Mouse (Mus musculus) midbrain, embryonic 12.5 days (tissue): ENCODE data around the gene Mtg1. TPM values are rescaled to one million over a fixed set of nuclear protein-coding genes. Genes with fewer than 3 reads are reported as not detected.
"Not testable (repeated sequence)": the region's sequence is repeated elsewhere in the genome, so short reads cannot be mapped to it uniquely, and the experiment has no call there.

ENCODE experiments used
- ATAC-seq: fragments of 200-750 bp; cut with Nextera tagmentation; 2 replicates; pipeline ENCODE4 v1.8.0; 2017; ENCODE audit warnings: low read depth, moderate TSS enrichment, moderate library complexity; ENCODE audit not compliant: low FRiP score
- H3K27ac ChIP-seq: fragments of 300-500 bp; sonication (generic); replicated peaks from 2 replicates; pipeline ENCODE4 v1.5.1; 2016; ENCODE audit warnings: mild to moderate bottlenecking
- H3K27me3 ChIP-seq: fragments of 300-500 bp; sonication (generic); 2 replicates; pipeline ENCODE4 v1.6.1; 2016; ENCODE audit warnings: mild to moderate bottlenecking
- H3K36me3 ChIP-seq: fragments of 300-500 bp; sonication (generic); 2 replicates; pipeline ENCODE4 v1.6.1; 2016
- H3K4me1 ChIP-seq: fragments of 300-500 bp; sonication (generic); 2 replicates; pipeline ENCODE4 v1.6.1; 2016
- H3K4me2 ChIP-seq: fragments of 300-500 bp; sonication (generic); replicated peaks from 2 replicates; pipeline ENCODE4 v1.6.1; 2016; ENCODE audit warnings: mild to moderate bottlenecking, moderate library complexity
- H3K4me3 ChIP-seq: fragments of 300-500 bp; sonication (generic); 2 replicates; pipeline ENCODE4 v1.5.1; 2016; ENCODE audit warnings: mild to moderate bottlenecking
- H3K9ac ChIP-seq: fragments of 300-500 bp; sonication (generic); replicated peaks from 2 replicates; pipeline ENCODE4 v1.6.1; 2016; ENCODE audit warnings: mild to moderate bottlenecking, moderate library complexity
- H3K9me3 ChIP-seq: fragments of 300-500 bp; sonication (generic); 2 replicates; pipeline ENCODE4 v1.6.1; 2016; ENCODE audit warnings: mild to moderate bottlenecking
- WGBS: fragments of 180-500 bp; shearing (Covaris S2); methylation state at CpG from one replicate; pipeline ENCODE4 v1.1.7; 2016; 5-methylcytosine and 5-hydroxymethylcytosine counted together
- polyA plus RNA-seq: library from polyadenylated mRNA; unstranded; fragments of >200 nt; fragmentation: Nextera tagmentation; extraction: Ambion mirVana; gene quantifications from 2 replicates; pipeline ENCODE4 v1.2.1, GENCODE M21; 2016

Mtg1 gene
- polyA plus RNA-seq, 1 experiment from 2014 or later, result 28.8 TPM

- ATAC-seq, result peak; percentile 51
- Histone ChIP-seq H3K36me3 (peaks cover 21% of the 10 kb centered on the region), H3K4me2 (peak within 1 kb of the TSS; percentile 90), H3K27me3 (no peaks in the 10 kb centered on the region), H3K4me1 (peaks cover 6% of the 10 kb centered on the region), H3K9me3 (no peaks in the 10 kb centered on the region), H3K27ac (peak within 1 kb of the TSS; percentile 64), H3K4me3 (peak within 1 kb of the TSS; percentile 66), H3K9ac (peak within 1 kb of the TSS; percentile 80)
- WGBS, result 4% methylated on average over 23 of the region's 23 CpGs
These were observed 21.6 kb upstream of the Mtg1 start, which contains the start of gene Paox for GRCm38 (mm10) chr7:140115583-140116328. TSS of gene Paox (plus strand) at chr7:140115799.

DNA sequence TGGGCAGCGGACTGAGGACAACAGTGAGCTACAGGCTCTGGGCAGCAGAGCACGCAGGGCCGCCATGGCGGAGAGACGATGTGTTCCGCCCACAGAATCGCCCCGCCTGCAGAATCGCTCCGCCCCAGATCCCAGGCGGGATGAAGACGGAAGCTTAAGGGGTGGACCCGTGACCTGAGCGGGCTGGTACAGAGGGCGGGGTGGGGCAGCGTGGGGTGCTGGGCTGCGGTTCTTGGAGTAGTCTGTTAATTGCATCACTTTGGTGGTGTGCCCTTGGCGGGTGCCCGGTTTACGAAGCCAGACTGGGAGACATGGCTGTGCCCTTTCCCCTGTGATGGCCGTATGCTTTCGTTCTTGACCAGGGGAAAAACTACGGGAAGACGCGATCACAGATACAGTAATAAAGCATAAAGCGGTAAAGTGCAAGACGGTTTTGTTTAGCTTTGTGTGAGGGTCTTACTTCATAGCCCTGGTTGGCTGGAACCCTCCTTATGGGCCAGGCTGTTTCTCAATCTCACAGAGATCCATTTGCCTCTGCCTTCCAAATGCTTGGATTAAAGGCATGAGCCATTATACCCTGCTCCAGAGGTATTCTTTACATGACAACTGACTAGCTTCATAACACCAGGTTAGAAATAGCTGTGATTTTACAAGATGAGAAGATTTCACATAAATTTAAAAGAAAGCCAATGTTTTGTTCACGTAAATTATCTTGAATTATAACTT lies 20.9 kb upstream of the Mtg1 start, which contains the start of gene Echs1:
Gene Echs1 (minus strand): TSS at position 148 of the 726 bp plus-strand sequence.
- H3K27ac ChIP-seq, result peak within 1 kb of the TSS; percentile 64
- H3K36me3 ChIP-seq, result peaks cover 14% of the 10 kb centered on the region
- peak within 1 kb of the TSS; percentile 66 for H3K4me3 ChIP-seq
- peak; percentile 95 for ATAC-seq
- peak within 1 kb of the TSS; percentile 90 for H3K4me2 ChIP-seq
- 4% methylated on average over 28 of the region's 28 CpGs for WGBS
- peak within 1 kb of the TSS; percentile 80 for H3K9ac ChIP-seq
- no peaks in the 10 kb centered on the region for H3K9me3 ChIP-seq
- H3K4me1 ChIP-seq, result peaks cover 6% of the 10 kb centered on the region
- H3K27me3 ChIP-seq, result no peaks in the 10 kb centered on the region

- Histone ChIP-seq H3K27me3 (no peaks in the 10 kb centered on the region; the same call in 1 of the 2 replicates), H3K27ac (no peak overlapping the region), H3K4me1 (peaks cover 8% of the 10 kb centered on the region), H3K4me3 (no peak overlapping the region), H3K36me3 (no peaks in the 10 kb centered on the region), H3K4me2 (no peak overlapping the region), H3K9me3 (no peaks in the 10 kb centered on the region), H3K9ac (no peak overlapping the region)
- WGBS, result 84% methylated on average over 2 of the region's 2 CpGs
- ATAC-seq, result no peak
These were observed 16.9 kb upstream of the Mtg1 start for GRCm38 (mm10) chr7:140120484-140120883.

- Histone ChIP-seq H3K4me1 (peaks cover 9% of the 10 kb centered on the region), H3K4me2 (no peak overlapping the region), H3K9me3 (no peaks in the 10 kb centered on the region), H3K27me3 (no peaks in the 10 kb centered on the region; the same call in 1 of the 2 replicates), H3K36me3 (no peaks in the 10 kb centered on the region), H3K27ac (no peak overlapping the region), H3K4me3 (no peak overlapping the region), H3K9ac (no peak overlapping the region)
- ATAC-seq, result no peak
- 74% methylated on average over 13 of the region's 13 CpGs for WGBS
These were observed 15.9 kb upstream of the Mtg1 start for GRCm38 (mm10) chr7:140121338-140121910.

- no peaks in the 10 kb centered on the region for H3K36me3 ChIP-seq
- no peaks in the 10 kb centered on the region for H3K9me3 ChIP-seq
- H3K4me2 ChIP-seq, result no peak overlapping the region
- WGBS, result 39% methylated on average over 4 of the region's 4 CpGs
- no peak overlapping the region for H3K9ac ChIP-seq
- ATAC-seq, result no peak
- H3K4me1 ChIP-seq, result peaks cover 9% of the 10 kb centered on the region
- H3K4me3 ChIP-seq, result no peak overlapping the region
- no peak overlapping the region for H3K27ac ChIP-seq
- H3K27me3 ChIP-seq, result no peaks in the 10 kb centered on the region; the same call in 1 of the 2 replicates
These were observed 14.6 kb upstream of the Mtg1 start for GRCm38 (mm10) chr7:140122765-140123164.

GRCm38 (mm10) chr7:140124382-140124781 lies 13.0 kb upstream of the Mtg1 start:
- no peaks in the 10 kb centered on the region; the same call in 1 of the 2 replicates for H3K27me3 ChIP-seq
- ATAC-seq, result no peak
- H3K4me2 ChIP-seq, result no peak overlapping the region
- no peak overlapping the region for H3K9ac ChIP-seq
- peaks cover 9% of the 10 kb centered on the region for H3K4me1 ChIP-seq
- WGBS, result 89% methylated on average over 1 of the region's 1 CpGs
- no peak overlapping the region for H3K4me3 ChIP-seq
- no peaks in the 10 kb centered on the region for H3K36me3 ChIP-seq
- no peaks in the 10 kb centered on the region for H3K9me3 ChIP-seq
- no peak overlapping the region for H3K27ac ChIP-seq

GRCm38 (mm10) chr7:140125278-140126021 lies 11.9 kb upstream of the Mtg1 start:
- Histone ChIP-seq H3K27me3 (no peaks in the 10 kb centered on the region; the same call in 1 of the 2 replicates), H3K27ac (no peak overlapping the region), H3K36me3 (peaks cover 5% of the 10 kb centered on the region; the same call in 1 of the 2 replicates), H3K9me3 (no peaks in the 10 kb centered on the region), H3K9ac (peak overlapping the region; percentile 76), H3K4me2 (peak overlapping the region; percentile 77), H3K4me1 (peaks cover 9% of the 10 kb centered on the region), H3K4me3 (peak overlapping the region; percentile 74)
- ATAC-seq, result peak; percentile 97
- WGBS, result 2% methylated on average over 40 of the region's 40 CpGs

DNA sequence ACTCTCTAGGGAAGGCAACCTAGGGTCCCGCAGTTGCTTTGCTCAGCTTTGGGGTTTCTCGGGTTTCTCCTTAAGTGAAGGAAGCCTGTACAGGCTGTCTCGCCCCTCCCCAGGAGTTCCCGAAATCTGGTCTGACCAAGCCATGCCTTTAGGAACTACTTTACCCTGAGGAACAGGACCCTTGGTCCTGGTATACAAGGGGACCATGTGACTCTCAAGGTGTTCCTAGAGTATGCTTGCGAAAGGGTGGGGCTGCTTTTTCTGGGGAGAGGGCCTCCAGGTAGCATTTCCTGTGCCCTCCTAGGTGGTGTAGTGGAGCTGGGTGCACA lies 11.4 kb upstream of the Mtg1 start:
- H3K36me3 ChIP-seq, result peaks cover 7% of the 10 kb centered on the region; the same call in 1 of the 2 replicates
- no peak for ATAC-seq
- H3K4me3 ChIP-seq, result peak overlapping the region; percentile 74
- peak overlapping the region; percentile 76 for H3K9ac ChIP-seq
- 6% methylated on average over 5 of the region's 5 CpGs for WGBS
- no peak overlapping the region for H3K27ac ChIP-seq
- no peaks in the 10 kb centered on the region; the same call in 1 of the 2 replicates for H3K27me3 ChIP-seq
- no peaks in the 10 kb centered on the region for H3K9me3 ChIP-seq
- peaks cover 9% of the 10 kb centered on the region for H3K4me1 ChIP-seq
- H3K4me2 ChIP-seq, result peak overlapping the region; percentile 77

DNA sequence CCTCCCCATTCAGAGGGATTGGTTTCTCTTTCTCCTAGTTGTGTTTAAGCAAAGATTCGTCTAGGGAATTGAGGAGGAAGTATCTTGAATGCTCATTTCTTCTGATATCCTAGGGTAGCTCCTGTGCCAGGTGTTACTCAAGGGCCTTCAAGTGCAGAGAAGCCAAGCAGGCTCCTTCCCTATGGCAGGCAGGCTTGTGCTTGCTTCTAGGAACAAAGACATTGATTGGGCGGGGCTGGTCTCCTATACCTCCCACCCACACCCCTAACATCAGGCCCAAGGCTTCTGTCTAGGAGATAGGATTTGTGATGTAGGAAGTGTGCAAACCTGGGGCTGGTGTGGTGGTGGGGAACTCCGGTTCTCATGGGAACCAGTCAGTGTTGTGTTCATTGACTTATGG lies 10.4 kb upstream of the Mtg1 start:
- Histone ChIP-seq H3K27ac (no peak overlapping the region), H3K4me3 (no peak overlapping the region), H3K4me2 (no peak overlapping the region), H3K4me1 (peaks cover 9% of the 10 kb centered on the region), H3K9me3 (no peaks in the 10 kb centered on the region), H3K36me3 (peaks cover 7% of the 10 kb centered on the region; the same call in 1 of the 2 replicates), H3K9ac (no peak overlapping the region), H3K27me3 (no peaks in the 10 kb centered on the region; the same call in 1 of the 2 replicates)
- ATAC-seq, result no peak
- 91% methylated on average over 3 of the region's 3 CpGs for WGBS

- ATAC-seq, result no peak
These were observed 9.5 kb upstream of the Mtg1 start for GRCm38 (mm10) chr7:140127911-140128310.

DNA sequence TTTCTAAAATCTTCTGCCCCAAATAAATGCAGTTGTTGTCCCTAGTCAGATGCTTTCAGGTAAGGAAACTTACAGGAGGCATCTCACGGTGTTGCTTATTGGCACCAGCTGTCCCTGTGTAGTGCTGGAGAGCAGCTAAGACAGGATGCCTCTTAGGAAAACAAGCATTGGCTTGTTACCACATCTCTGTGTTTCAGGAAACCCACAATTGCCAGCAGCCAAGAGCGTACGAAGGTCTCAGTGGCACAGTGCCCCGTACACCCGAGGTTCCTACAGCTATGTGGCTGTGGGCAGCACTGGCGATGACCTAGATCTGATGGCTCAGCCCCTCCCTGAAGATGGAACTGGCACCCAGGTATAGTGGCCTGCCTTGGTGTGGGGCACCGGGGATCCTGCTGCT lies 5.2 kb upstream of the Mtg1 start:
- not testable (repeated sequence) for H3K36me3 ChIP-seq, H3K9me3 ChIP-seq, H3K27ac ChIP-seq, H3K27me3 ChIP-seq, H3K4me2 ChIP-seq, H3K4me3 ChIP-seq, H3K9ac ChIP-seq, ATAC-seq, H3K4me1 ChIP-seq
- 92% methylated on average over 7 of the region's 7 CpGs for WGBS

More at GRCm38 (mm10) chr7:140127911-140128310, 9.5 kb upstream of the Mtg1 start:
- Histone ChIP-seq H3K27ac (no peak overlapping the region), H3K27me3 (no peaks in the 10 kb centered on the region; the same call in 1 of the 2 replicates), H3K9me3 (no peaks in the 10 kb centered on the region), H3K36me3 (peaks cover 7% of the 10 kb centered on the region; the same call in 1 of the 2 replicates), H3K4me2 (no peak overlapping the region), H3K4me1 (peaks cover 9% of the 10 kb centered on the region), H3K4me3 (no peak overlapping the region), H3K9ac (no peak overlapping the region)
- WGBS, result 82% methylated on average over 2 of the region's 2 CpGs
